Mouse (Mus musculus) lung, adult 18-20 months (tissue): Measurements from ENCODE around the gene Lmtk2.

ENCODE experiments used
- DNase-seq, 2 experiments: peaks; one replicate each; pipeline ENCODE4 v3.0.0; 2022; ENCODE audit warnings: mixed read lengths in 2 of 2

Gene Lmtk2

GRCm38 (mm10) chr5:144100149-144100935 is at the start of gene Lmtk2:
Lmtk2 (plus strand) TSS chr5:144100436.
- DNase-seq, result peak; percentile 96 to 97

GRCm38 (mm10) chr5:144051268-144051667 is 49.0 kb upstream of the Lmtk2 start:
- no peak for DNase-seq

- DNase-seq, result no peak
Observed at GRCm38 (mm10) chr5:144053450-144053849, 46.8 kb upstream of the Lmtk2 start.

GRCm38 (mm10) chr5:144054340-144054739 is 45.9 kb upstream of the Lmtk2 start:
- no peak for DNase-seq

GRCm38 (mm10) chr5:144064093-144064492 is 36.1 kb upstream of the Lmtk2 start:
- DNase-seq, result no peak

- DNase-seq, result peak; percentile 78 to 81
Observed at GRCm38 (mm10) chr5:144066036-144066435, 34.2 kb upstream of the Lmtk2 start.

- peak in 1 of 2 experiments; percentile 23 for DNase-seq
Observed at GRCm38 (mm10) chr5:144070064-144070463, 30.2 kb upstream of the Lmtk2 start.

GRCm38 (mm10) chr5:144071249-144071648 is 29.0 kb upstream of the Lmtk2 start:
- no peak for DNase-seq

GRCm38 (mm10) chr5:144077541-144077940 is 22.7 kb upstream of the Lmtk2 start:
- DNase-seq, result no peak

- no peak for DNase-seq
Observed at GRCm38 (mm10) chr5:144080886-144081285, 19.4 kb upstream of the Lmtk2 start.

GRCm38 (mm10) chr5:144082006-144082405 is 18.2 kb upstream of the Lmtk2 start:
- no peak for DNase-seq

- no peak for DNase-seq
Observed at GRCm38 (mm10) chr5:144083521-144083920, 16.7 kb upstream of the Lmtk2 start.

GRCm38 (mm10) chr5:144084271-144084670 is 16.0 kb upstream of the Lmtk2 start:
- no peak for DNase-seq

GRCm38 (mm10) chr5:144085696-144086095 is 14.5 kb upstream of the Lmtk2 start:
- DNase-seq, result no peak

GRCm38 (mm10) chr5:144086494-144086893 is 13.7 kb upstream of the Lmtk2 start:
- peak in 1 of 2 experiments; percentile 34 for DNase-seq

GRCm38 (mm10) chr5:144088354-144088753 is 11.9 kb upstream of the Lmtk2 start:
- DNase-seq, result no peak

- DNase-seq, result no peak
Observed at GRCm38 (mm10) chr5:144095461-144095970, 4.7 kb upstream of the Lmtk2 start.

- DNase-seq, result no peak
Observed at GRCm38 (mm10) chr5:144097902-144098639, 2.2 kb upstream of the Lmtk2 start.

- DNase-seq, result no peak
Observed at GRCm38 (mm10) chr5:144098640-144098929, 1.7 kb upstream of the Lmtk2 start.

GRCm38 (mm10) chr5:144100948-144101347 is 712 bp downstream of the Lmtk2 start:
- DNase-seq, result no peak

- DNase-seq, result peak in 1 of 2 experiments; percentile 42
Observed at GRCm38 (mm10) chr5:144105070-144105469, 4.8 kb downstream of the Lmtk2 start.

- DNase-seq, result no peak
Observed at GRCm38 (mm10) chr5:144105471-144106129, 5.4 kb downstream of the Lmtk2 start.

GRCm38 (mm10) chr5:144106130-144106510 is 5.9 kb downstream of the Lmtk2 start:
- no peak for DNase-seq
